Mouse (Mus musculus) kidney, adult 2 months (tissue): ENCODE results near the gene Dld.

Source experiments
- CTCF ChIP-seq: fragments of 200-500 bp; conservative IDR thresholded peaks from 2 replicates; pipeline ENCODE4 v1.5.1; 2011; ENCODE audit warnings: low read depth, mild to moderate bottlenecking, control low read depth, low read length, moderate library complexity, mixed read lengths; ENCODE audit not compliant: insufficient read depth, insufficient read length
- POLR2A ChIP-seq: fragments of 200-500 bp; IDR thresholded peaks from one replicate; pipeline ENCODE4 v1.6.1; 2011; ENCODE audit warnings: low read depth, low read length, control low read depth

GRCm38 (mm10) chr12:31369656-31370055, 18.4 kb upstream of the Dld start:
- TF ChIP-seq POLR2A: no peak
- no peak for TF ChIP-seq CTCF
